Mouse (Mus musculus) midbrain, embryonic 12.5 days (tissue): ENCODE results near the gene Ccdc181. TPM values are rescaled to one million over a fixed set of nuclear protein-coding genes. Genes with fewer than 3 reads are reported as not detected.

Source experiments
- ATAC-seq: fragments of 200-750 bp; cut with Nextera tagmentation; 2 replicates; pipeline ENCODE4 v1.8.0; 2017; ENCODE audit warnings: low read depth, moderate TSS enrichment, moderate library complexity; ENCODE audit not compliant: low FRiP score
- H3K27ac ChIP-seq: fragments of 300-500 bp; sonication (generic); replicated peaks from 2 replicates; pipeline ENCODE4 v1.5.1; 2016; ENCODE audit warnings: mild to moderate bottlenecking
- H3K27me3 ChIP-seq: fragments of 300-500 bp; sonication (generic); 2 replicates; pipeline ENCODE4 v1.6.1; 2016; ENCODE audit warnings: mild to moderate bottlenecking
- H3K36me3 ChIP-seq: fragments of 300-500 bp; sonication (generic); 2 replicates; pipeline ENCODE4 v1.6.1; 2016
- H3K4me1 ChIP-seq: fragments of 300-500 bp; sonication (generic); 2 replicates; pipeline ENCODE4 v1.6.1; 2016
- H3K4me2 ChIP-seq: fragments of 300-500 bp; sonication (generic); replicated peaks from 2 replicates; pipeline ENCODE4 v1.6.1; 2016; ENCODE audit warnings: mild to moderate bottlenecking, moderate library complexity
- H3K4me3 ChIP-seq: fragments of 300-500 bp; sonication (generic); 2 replicates; pipeline ENCODE4 v1.5.1; 2016; ENCODE audit warnings: mild to moderate bottlenecking
- H3K9ac ChIP-seq: fragments of 300-500 bp; sonication (generic); replicated peaks from 2 replicates; pipeline ENCODE4 v1.6.1; 2016; ENCODE audit warnings: mild to moderate bottlenecking, moderate library complexity
- H3K9me3 ChIP-seq: fragments of 300-500 bp; sonication (generic); 2 replicates; pipeline ENCODE4 v1.6.1; 2016; ENCODE audit warnings: mild to moderate bottlenecking
- WGBS: fragments of 180-500 bp; shearing (Covaris S2); methylation state at CpG from one replicate; pipeline ENCODE4 v1.1.7; 2016; 5-methylcytosine and 5-hydroxymethylcytosine counted together
- polyA plus RNA-seq: library from polyadenylated mRNA; unstranded; fragments of >200 nt; fragmentation: Nextera tagmentation; extraction: Ambion mirVana; gene quantifications from 2 replicates; pipeline ENCODE4 v1.2.1, GENCODE M21; 2016

Ccdc181 gene
- polyA plus RNA-seq, 1 experiment from 2014 or later = 16.8 TPM

GRCm38 (mm10) chr1:164319542-164320140, 44.3 kb downstream of the Ccdc181 start:
- H3K9me3 ChIP-seq = no peaks in the 10 kb centered on the region
- peaks cover 5% of the 10 kb centered on the region; the same call in 1 of the 2 replicates for H3K4me1 ChIP-seq
- no peak overlapping the region for H3K27ac ChIP-seq
- 78% methylated on average over 14 of the region's 14 CpGs for WGBS
- no peak overlapping the region for H3K4me2 ChIP-seq
- ATAC-seq = no peak
- no peaks in the 10 kb centered on the region for H3K27me3 ChIP-seq
- H3K4me3 ChIP-seq = no peak overlapping the region
- H3K9ac ChIP-seq = no peak overlapping the region
- no peaks in the 10 kb centered on the region for H3K36me3 ChIP-seq

GRCm38 (mm10) chr1:164320731-164321130, 45.3 kb downstream of the Ccdc181 start:
- ATAC-seq = no peak
- Histone ChIP-seq H3K27ac (no peak overlapping the region), H3K9ac (no peak overlapping the region), H3K4me1 (peaks cover 5% of the 10 kb centered on the region; the same call in 1 of the 2 replicates), H3K36me3 (no peaks in the 10 kb centered on the region), H3K4me2 (no peak overlapping the region), H3K4me3 (no peak overlapping the region), H3K27me3 (no peaks in the 10 kb centered on the region), H3K9me3 (no peaks in the 10 kb centered on the region)
- 70% methylated on average over 5 of the region's 5 CpGs for WGBS

GRCm38 (mm10) chr1:164321408-164321807, 46.0 kb downstream of the Ccdc181 start:
- Histone ChIP-seq H3K9me3 (no peaks in the 10 kb centered on the region), H3K27me3 (no peaks in the 10 kb centered on the region), H3K36me3 (no peaks in the 10 kb centered on the region), H3K4me1 (peaks cover 5% of the 10 kb centered on the region; the same call in 1 of the 2 replicates), H3K4me2 (no peak overlapping the region), H3K27ac (no peak overlapping the region), H3K9ac (no peak overlapping the region), H3K4me3 (no peak overlapping the region)
- 83% methylated on average over 10 of the region's 10 CpGs for WGBS
- no peak for ATAC-seq

- no peak overlapping the region for H3K9ac ChIP-seq
- no peak for ATAC-seq
- no peaks in the 10 kb centered on the region for H3K36me3 ChIP-seq
- peaks cover 8% of the 10 kb centered on the region; the same call in 1 of the 2 replicates for H3K4me1 ChIP-seq
- no peak overlapping the region for H3K27ac ChIP-seq
- H3K4me2 ChIP-seq = no peak overlapping the region
- no peak overlapping the region for H3K4me3 ChIP-seq
- 85% methylated on average over 8 of the region's 8 CpGs for WGBS
- no peaks in the 10 kb centered on the region for H3K9me3 ChIP-seq
- H3K27me3 ChIP-seq = no peaks in the 10 kb centered on the region
Measured at GRCm38 (mm10) chr1:164322987-164323650, 47.7 kb downstream of the Ccdc181 start.

GRCm38 (mm10) chr1:164324221-164324620, 48.8 kb downstream of the Ccdc181 start:
- H3K36me3 ChIP-seq = no peaks in the 10 kb centered on the region
- no peaks in the 10 kb centered on the region for H3K9me3 ChIP-seq
- WGBS = 86% methylated on average over 4 of the region's 4 CpGs
- H3K27ac ChIP-seq = no peak overlapping the region
- H3K4me2 ChIP-seq = no peak overlapping the region
- no peaks in the 10 kb centered on the region for H3K27me3 ChIP-seq
- no peak overlapping the region for H3K4me3 ChIP-seq
- ATAC-seq = no peak
- no peak overlapping the region for H3K9ac ChIP-seq
- H3K4me1 ChIP-seq = peaks cover 8% of the 10 kb centered on the region; the same call in 1 of the 2 replicates

- H3K27ac ChIP-seq = no peak overlapping the region
- WGBS = 91% methylated on average over 2 of the region's 2 CpGs
Measured at GRCm38 (mm10) chr1:164324878-164325277, 49.5 kb downstream of the Ccdc181 start.

GRCm38 (mm10) chr1:164326600-164327155, 51.3 kb downstream of the Ccdc181 start:
- Histone ChIP-seq H3K36me3 (peaks cover 9% of the 10 kb centered on the region), H3K27ac (0 out of 2 replicates have a peak overlapping the region, but pooled peaks have one; percentile 4), H3K4me3 (no peak overlapping the region), H3K27me3 (no peaks in the 10 kb centered on the region), H3K4me2 (no peak overlapping the region), H3K9ac (no peak overlapping the region), H3K4me1 (peaks cover 8% of the 10 kb centered on the region; the same call in 1 of the 2 replicates), H3K9me3 (no peaks in the 10 kb centered on the region)
- ATAC-seq = peak; percentile 72
- WGBS = 63% methylated on average over 6 of the region's 6 CpGs

More at GRCm38 (mm10) chr1:164324878-164325277, 49.5 kb downstream of the Ccdc181 start:
- no peak overlapping the region for H3K9ac ChIP-seq
- H3K4me2 ChIP-seq = no peak overlapping the region
- H3K9me3 ChIP-seq = no peaks in the 10 kb centered on the region
- no peaks in the 10 kb centered on the region for H3K36me3 ChIP-seq
- no peaks in the 10 kb centered on the region for H3K27me3 ChIP-seq
- peaks cover 8% of the 10 kb centered on the region; the same call in 1 of the 2 replicates for H3K4me1 ChIP-seq
- no peak for ATAC-seq
- no peak overlapping the region for H3K4me3 ChIP-seq

GRCm38 (mm10) chr1:164327764-164328163, 52.4 kb downstream of the Ccdc181 start:
- Histone ChIP-seq H3K27ac (no peak overlapping the region), H3K27me3 (no peaks in the 10 kb centered on the region), H3K4me1 (peaks cover 3% of the 10 kb centered on the region; the same call in 1 of the 2 replicates), H3K9me3 (no peaks in the 10 kb centered on the region), H3K9ac (no peak overlapping the region), H3K4me3 (no peak overlapping the region), H3K4me2 (no peak overlapping the region), H3K36me3 (peaks cover 9% of the 10 kb centered on the region)
- no peak for ATAC-seq
- WGBS = 74% methylated on average over 7 of the region's 7 CpGs

- no peak for ATAC-seq
- Histone ChIP-seq H3K9ac (no peak overlapping the region), H3K27me3 (no peaks in the 10 kb centered on the region), H3K4me3 (no peak overlapping the region), H3K27ac (no peak overlapping the region), H3K4me2 (no peak overlapping the region), H3K4me1 (no peaks in the 10 kb centered on the region), H3K36me3 (peaks cover 27% of the 10 kb centered on the region), H3K9me3 (no peaks in the 10 kb centered on the region)
- WGBS = 89% methylated on average over 11 of the region's 11 CpGs
Measured at GRCm38 (mm10) chr1:164332559-164332958, 57.2 kb downstream of the Ccdc181 start.

GRCm38 (mm10) chr1:164335435-164335834, 60.0 kb downstream of the Ccdc181 start:
- H3K4me3 ChIP-seq = no peak overlapping the region
- H3K9me3 ChIP-seq = no peaks in the 10 kb centered on the region
- no peak overlapping the region for H3K9ac ChIP-seq
- H3K27me3 ChIP-seq = no peaks in the 10 kb centered on the region
- 96% methylated on average over 3 of the region's 3 CpGs for WGBS
- H3K4me2 ChIP-seq = no peak overlapping the region
- H3K4me1 ChIP-seq = no peaks in the 10 kb centered on the region
- no peak overlapping the region for H3K27ac ChIP-seq
- H3K36me3 ChIP-seq = peaks cover 30% of the 10 kb centered on the region
- ATAC-seq = no peak

GRCm38 (mm10) chr1:164335846-164336245, 60.5 kb downstream of the Ccdc181 start:
- H3K9me3 ChIP-seq = no peaks in the 10 kb centered on the region
- 89% methylated on average over 4 of the region's 4 CpGs for WGBS
- H3K36me3 ChIP-seq = peaks cover 29% of the 10 kb centered on the region
- no peak overlapping the region for H3K9ac ChIP-seq
- H3K4me3 ChIP-seq = no peak overlapping the region
- H3K4me2 ChIP-seq = no peak overlapping the region
- no peak overlapping the region for H3K27ac ChIP-seq
- no peak for ATAC-seq
- H3K27me3 ChIP-seq = no peaks in the 10 kb centered on the region
- H3K4me1 ChIP-seq = no peaks in the 10 kb centered on the region
